Mouse (Mus musculus) hindbrain, embryonic 15.5 days (tissue): ENCODE measurements around the gene 1700086D15Rik. TPM values are rescaled to one million over a fixed set of nuclear protein-coding genes. Genes with fewer than 3 reads are reported as not detected.

Experiments
- polyA plus RNA-seq: library from polyadenylated mRNA; unstranded; fragments of >200 nt; fragmentation: Nextera tagmentation; extraction: Ambion mirVana; gene quantifications from 2 replicates; pipeline ENCODE4 v1.2.1, GENCODE M21; 2015

1700086D15Rik gene
- polyA plus RNA-seq, 1 experiment from 2014 or later: not detected

Other genes with a start within 250 kb of the 1700086D15Rik start
- gene Elac2, start 180.9 kb downstream of the 1700086D15Rik start, polyA plus RNA-seq: 28.5 and 32.8 TPM in 2 replicates
- gene Arhgap44, start 3.1 kb upstream of the 1700086D15Rik start, polyA plus RNA-seq: 17.9 and 19.5 TPM in 2 replicates
- gene Myocd, start 110.1 kb upstream of the 1700086D15Rik start, polyA plus RNA-seq: 0.16 and 0.51 TPM in 2 replicates